Mouse (Mus musculus) adrenal gland, adult 10 weeks (tissue): Measurements from ENCODE around the gene Atp1b4. TPM values are rescaled to one million over a fixed set of nuclear protein-coding genes. Genes with fewer than 3 reads are reported as not detected.

Source experiments
- polyA plus RNA-seq: library from polyadenylated mRNA; stranded (reverse); fragments of 350-450 nt; fragmentation: Illumina TruSeq; extraction: RNeasy Lipid Tissue Mini Kit (QIAGEN cat#74804); gene quantifications from one replicate; pipeline ENCODE4 v1.2.3, GENCODE M21; 2014; ENCODE audit warnings: low read depth, low replicate concordance

Gene Atp1b4
- polyA plus RNA-seq: not detected

DNA sequence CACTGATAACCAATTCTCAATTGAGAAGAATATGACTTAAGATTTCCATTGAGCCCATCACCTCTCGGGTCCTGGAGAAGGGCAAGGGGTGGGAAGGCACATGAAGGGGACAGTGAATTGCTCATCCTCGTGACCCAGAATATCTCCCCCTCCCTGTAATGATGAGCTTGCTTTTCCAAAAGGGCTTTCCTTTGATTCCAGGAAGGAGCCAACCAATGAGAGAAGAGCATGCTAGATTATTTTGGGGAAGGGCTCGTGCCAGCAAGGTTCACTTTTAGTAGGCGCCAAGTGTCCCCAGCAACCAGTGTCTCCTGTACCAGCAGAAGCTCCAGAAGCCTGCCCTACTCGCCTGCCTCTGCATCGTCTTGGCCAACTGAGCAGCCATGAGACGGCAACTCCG is at the start of gene Atp1b4:
Gene Atp1b4 (plus strand): TSS at position 301 of the 400 bp plus-strand sequence.

Other genes starting within 250 kb of the Atp1b4 start
- gene Rhox10, start 249.7 kb upstream of the Atp1b4 start, polyA plus RNA-seq: not detected
- not detected for gene Rhox11, start 231.0 kb upstream of the Atp1b4 start, polyA plus RNA-seq
- not detected for gene Rhox12, start 205.3 kb upstream of the Atp1b4 start, polyA plus RNA-seq
- gene Rhox13, start 195.0 kb upstream of the Atp1b4 start, polyA plus RNA-seq: not detected
- 109 TPM for gene Zbtb33, start 126.4 kb upstream of the Atp1b4 start, polyA plus RNA-seq
- 90.0 TPM for gene Tmem255a, start 63.7 kb upstream of the Atp1b4 start, polyA plus RNA-seq
- gene Lamp2, start 140.3 kb downstream of the Atp1b4 start, polyA plus RNA-seq: 857 TPM